Mouse (Mus musculus): ENCODE measurements at regions not wholly inside any gene's neighbourhood (a gene's known extent, or its start where the extent isn't known, plus 50 kb on each side); places are given as distances from the start of the nearest gene placed in this dataset.

DNA sequence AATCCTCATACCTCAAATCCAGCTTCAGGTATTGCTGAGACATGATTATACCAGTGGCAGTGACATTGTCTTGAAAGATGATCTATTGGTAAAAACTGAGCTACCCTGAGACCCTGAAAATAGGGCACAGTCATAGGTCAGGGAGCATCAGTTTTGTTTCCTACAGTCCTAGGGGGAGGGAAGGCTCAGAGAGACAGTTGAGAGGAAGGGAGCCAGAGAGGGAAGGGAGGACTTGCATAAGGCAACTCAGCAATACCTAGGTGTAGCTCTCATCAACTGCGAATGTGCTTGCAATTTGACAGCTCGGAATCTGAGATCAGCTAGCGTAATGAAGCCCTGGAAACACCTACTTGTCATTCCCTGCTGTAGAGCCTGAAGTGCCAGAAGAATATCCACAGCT, 334.4 kb upstream of the Cxxc4 start:
- 90% methylated on average over 3 of the region's 3 CpGs for WGBS
- no peak overlapping the region for H3K4me3 ChIP-seq (ENCODE audit: low read depth, low read length)

DNA sequence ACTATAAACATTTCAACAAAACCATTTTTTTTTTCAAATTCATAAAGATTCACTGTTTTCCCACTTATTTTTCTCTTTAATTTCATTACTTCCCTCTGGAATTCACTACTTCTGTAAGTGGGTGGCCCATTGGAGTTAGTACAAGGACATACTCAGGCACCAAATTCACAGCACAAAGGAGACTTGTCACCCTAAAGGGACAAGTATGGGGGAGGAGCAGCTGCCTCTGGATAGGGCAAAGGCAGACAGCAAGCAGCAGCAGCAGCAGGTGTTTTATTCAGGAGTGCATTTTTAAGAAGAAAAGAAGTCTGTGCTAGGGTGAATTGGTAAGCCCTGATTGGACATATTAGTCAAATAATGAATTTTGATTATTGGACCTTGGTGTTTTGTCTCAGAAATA, 314.1 kb upstream of the Cxxc4 start:
- Histone ChIP-seq H3K9ac (ENCODE audit: low read length) (no peak overlapping the region), H3K36me3 (ENCODE audit: control insufficient read depth, insufficient read depth, low read length) (no peaks in the 10 kb centered on the region), H3K27ac (ENCODE audit: low read depth, low read length) (no peak overlapping the region), H3K27me3 (ENCODE audit: control insufficient read depth, insufficient read depth, low read length) (no peaks in the 10 kb centered on the region), H3K4me2 (ENCODE audit: low read depth) (no peak overlapping the region), H3K4me3 (ENCODE audit: low read depth, low read length) (no peak overlapping the region), H3K9me3 (ENCODE audit: control insufficient read depth, low read length) (no peaks in the 10 kb centered on the region), H3K4me1 (ENCODE audit: control insufficient read depth, insufficient read depth, low read length) (no peaks in the 10 kb centered on the region)
- DNase-seq (ENCODE audit: low spot score) (no peak), ATAC-seq (ENCODE audit: insufficient read depth, low FRiP score, low TSS enrichment) (no peak)

More for the DNA sequence above, 334.4 kb upstream of the Cxxc4 start:
- Histone ChIP-seq H3K4me2 (ENCODE audit: low read depth) (no peak overlapping the region), H3K9me3 (ENCODE audit: control insufficient read depth, low read length) (no peaks in the 10 kb centered on the region), H3K36me3 (ENCODE audit: control insufficient read depth, insufficient read depth, low read length) (no peaks in the 10 kb centered on the region), H3K9ac (ENCODE audit: low read length) (no peak overlapping the region), H3K4me1 (ENCODE audit: control insufficient read depth, insufficient read depth, low read length) (no peaks in the 10 kb centered on the region), H3K27me3 (ENCODE audit: control insufficient read depth, insufficient read depth, low read length) (no peaks in the 10 kb centered on the region), H3K27ac (ENCODE audit: low read depth, low read length) (no peak overlapping the region)
- ATAC-seq (ENCODE audit: insufficient read depth, low FRiP score, low TSS enrichment) (no peak), DNase-seq (ENCODE audit: low spot score) (no peak)

DNA sequence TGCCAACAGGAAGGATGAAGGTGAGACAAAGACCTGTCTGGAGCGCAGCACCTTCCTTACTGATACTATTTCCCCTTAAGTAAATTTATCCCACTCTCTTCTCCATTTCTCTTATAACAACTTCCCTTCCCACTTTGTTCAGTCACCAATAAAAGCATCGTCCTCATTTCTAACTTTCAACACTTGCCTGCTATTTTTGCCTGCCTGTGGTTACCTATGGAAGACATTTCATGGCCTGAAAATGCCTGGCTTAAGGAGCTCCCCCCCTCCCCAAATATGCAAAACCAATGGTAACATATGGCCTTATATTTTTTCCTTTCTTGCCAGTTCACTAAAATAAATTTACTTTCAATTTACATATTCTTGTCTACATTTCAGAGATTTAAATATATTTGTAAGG, 271.0 kb upstream of the Cxxc4 start:
- no peak overlapping the region for H3K9ac ChIP-seq (ENCODE audit: low read length)
- H3K36me3 ChIP-seq (ENCODE audit: control insufficient read depth, insufficient read depth, low read length): no peaks in the 10 kb centered on the region
- no peak for ATAC-seq (ENCODE audit: insufficient read depth, low FRiP score, low TSS enrichment)
- H3K27ac ChIP-seq (ENCODE audit: low read depth, low read length): no peak overlapping the region
- DNase-seq (ENCODE audit: low spot score): no peak
- no peak overlapping the region for H3K4me2 ChIP-seq (ENCODE audit: low read depth)
- H3K9me3 ChIP-seq (ENCODE audit: control insufficient read depth, low read length): no peaks in the 10 kb centered on the region
- H3K4me3 ChIP-seq (ENCODE audit: low read depth, low read length): no peak overlapping the region
- WGBS: 82% methylated on average over 2 of the region's 2 CpGs
- H3K27me3 ChIP-seq (ENCODE audit: control insufficient read depth, insufficient read depth, low read length): no peaks in the 10 kb centered on the region
- H3K4me1 ChIP-seq (ENCODE audit: control insufficient read depth, insufficient read depth, low read length): no peaks in the 10 kb centered on the region

DNA sequence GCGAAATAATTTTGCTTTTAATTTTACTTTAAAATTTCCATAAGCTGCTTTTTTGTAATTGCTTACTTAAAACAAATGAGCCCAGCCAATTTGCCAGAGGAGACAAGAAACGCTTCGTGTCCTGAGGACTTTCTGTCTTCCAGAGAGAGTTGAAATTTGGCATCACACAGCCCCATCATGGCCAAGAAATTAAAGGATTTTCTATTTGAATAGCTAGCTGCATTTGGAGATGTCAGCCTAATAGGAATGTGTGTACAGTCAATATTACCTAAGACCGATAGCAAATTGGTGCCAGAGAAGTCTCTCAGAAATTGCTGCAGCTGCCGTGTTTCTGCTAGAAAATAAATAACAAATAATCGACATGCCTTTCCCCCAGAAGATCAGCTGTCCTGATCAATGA, 268.1 kb upstream of the Cxxc4 start:
- 89% methylated on average over 6 of the region's 6 CpGs for WGBS
- no peak for DNase-seq (ENCODE audit: low spot score)
- H3K9me3 ChIP-seq (ENCODE audit: control insufficient read depth, low read length): no peaks in the 10 kb centered on the region
- no peaks in the 10 kb centered on the region for H3K4me1 ChIP-seq (ENCODE audit: control insufficient read depth, insufficient read depth, low read length)
- H3K27ac ChIP-seq (ENCODE audit: low read depth, low read length): no peak overlapping the region
- no peak overlapping the region for H3K4me2 ChIP-seq (ENCODE audit: low read depth)
- no peak overlapping the region for H3K9ac ChIP-seq (ENCODE audit: low read length)
- ATAC-seq (ENCODE audit: insufficient read depth, low FRiP score, low TSS enrichment): no peak
- no peak overlapping the region for H3K4me3 ChIP-seq (ENCODE audit: low read depth, low read length)
- no peaks in the 10 kb centered on the region for H3K36me3 ChIP-seq (ENCODE audit: control insufficient read depth, insufficient read depth, low read length)
- H3K27me3 ChIP-seq (ENCODE audit: control insufficient read depth, insufficient read depth, low read length): no peaks in the 10 kb centered on the region

DNA sequence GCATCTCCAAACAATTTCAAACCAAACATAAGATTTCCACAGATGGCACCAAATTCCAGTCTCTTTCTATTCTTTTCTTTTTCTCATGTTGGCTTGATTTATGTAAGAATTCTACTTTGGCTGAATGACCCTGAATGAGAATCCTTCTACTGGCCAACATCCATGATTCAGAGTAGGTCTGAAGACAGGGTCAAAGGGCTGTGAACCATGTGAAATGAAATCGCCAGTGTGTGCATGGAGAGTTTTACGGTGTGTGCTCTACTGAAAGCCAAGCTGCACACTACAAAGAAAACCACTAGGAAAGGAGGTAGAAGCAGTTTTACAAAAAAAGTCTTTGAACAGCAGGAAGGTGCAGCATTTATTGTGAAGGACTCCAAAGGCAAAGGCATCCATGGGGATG, 263.5 kb upstream of the Cxxc4 start:
- no peaks in the 10 kb centered on the region for H3K9me3 ChIP-seq (ENCODE audit: control insufficient read depth, low read length)
- no peak overlapping the region for H3K9ac ChIP-seq (ENCODE audit: low read length)
- H3K4me2 ChIP-seq (ENCODE audit: low read depth): no peak overlapping the region
- no peaks in the 10 kb centered on the region for H3K27me3 ChIP-seq (ENCODE audit: control insufficient read depth, insufficient read depth, low read length)
- no peak overlapping the region for H3K4me3 ChIP-seq (ENCODE audit: low read depth, low read length)
- DNase-seq (ENCODE audit: low spot score): no peak
- no peaks in the 10 kb centered on the region for H3K4me1 ChIP-seq (ENCODE audit: control insufficient read depth, insufficient read depth, low read length)
- no peak for ATAC-seq (ENCODE audit: insufficient read depth, low FRiP score, low TSS enrichment)
- H3K36me3 ChIP-seq (ENCODE audit: control insufficient read depth, insufficient read depth, low read length): no peaks in the 10 kb centered on the region
- 34% methylated on average over 2 of the region's 2 CpGs for WGBS
- H3K27ac ChIP-seq (ENCODE audit: low read depth, low read length): no peak overlapping the region

DNA sequence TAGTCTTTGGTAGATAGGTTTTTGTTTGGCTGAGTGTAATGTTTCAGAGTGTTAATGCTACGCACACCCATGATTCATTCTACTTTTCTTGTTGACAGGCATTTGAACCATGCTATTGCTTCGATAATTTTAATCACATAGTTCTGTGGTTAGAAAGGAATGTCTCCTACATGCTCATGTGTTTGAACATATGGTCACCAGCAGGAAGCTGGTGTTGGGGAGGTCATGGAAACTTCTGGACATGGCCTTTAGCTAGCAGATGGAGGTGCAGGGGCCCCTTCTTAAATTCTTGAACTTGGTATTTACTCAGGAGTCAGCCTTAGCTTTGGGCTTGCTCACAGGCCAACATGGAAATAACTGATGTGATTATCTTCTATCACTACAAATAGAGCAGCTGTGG, 248.6 kb upstream of the Cxxc4 start:
- Histone ChIP-seq H3K27ac (ENCODE audit: low read depth, low read length) (no peak overlapping the region), H3K4me1 (ENCODE audit: control insufficient read depth, insufficient read depth, low read length) (no peaks in the 10 kb centered on the region), H3K36me3 (ENCODE audit: control insufficient read depth, insufficient read depth, low read length) (no peaks in the 10 kb centered on the region), H3K9me3 (ENCODE audit: control insufficient read depth, low read length) (no peaks in the 10 kb centered on the region), H3K4me2 (ENCODE audit: low read depth) (no peak overlapping the region), H3K9ac (ENCODE audit: low read length) (no peak overlapping the region), H3K4me3 (ENCODE audit: low read depth, low read length) (no peak overlapping the region), H3K27me3 (ENCODE audit: control insufficient read depth, insufficient read depth, low read length) (no peaks in the 10 kb centered on the region)
- 79% methylated on average over 2 of the region's 2 CpGs for WGBS
- DNase-seq (ENCODE audit: low spot score): no peak
- ATAC-seq (ENCODE audit: insufficient read depth, low FRiP score, low TSS enrichment): no peak

DNA sequence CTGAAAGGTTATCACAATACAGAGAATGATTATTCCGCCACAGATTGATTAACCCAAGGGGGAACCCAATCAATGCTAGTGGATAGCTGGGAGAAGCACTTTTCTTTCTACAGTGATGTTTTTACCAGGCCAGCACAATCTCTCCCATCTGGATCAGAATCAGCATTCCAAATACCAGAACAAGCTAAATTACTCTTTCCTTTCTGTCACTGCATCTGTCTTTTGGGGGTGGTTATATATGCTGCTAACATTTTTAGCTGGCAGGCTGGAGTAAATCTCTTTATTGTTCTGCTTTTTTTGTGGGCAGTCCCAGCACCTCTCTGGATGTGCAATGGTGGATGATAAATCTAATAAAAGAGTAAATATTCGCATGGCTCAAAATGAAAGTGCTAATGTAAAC, 242.3 kb upstream of the Cxxc4 start:
- 91% methylated on average over 2 of the region's 2 CpGs for WGBS
- Histone ChIP-seq H3K27ac (ENCODE audit: low read depth, low read length) (no peak overlapping the region), H3K27me3 (ENCODE audit: control insufficient read depth, insufficient read depth, low read length) (no peaks in the 10 kb centered on the region), H3K4me1 (ENCODE audit: control insufficient read depth, insufficient read depth, low read length) (no peaks in the 10 kb centered on the region), H3K36me3 (ENCODE audit: control insufficient read depth, insufficient read depth, low read length) (no peaks in the 10 kb centered on the region), H3K4me2 (ENCODE audit: low read depth) (no peak overlapping the region), H3K4me3 (ENCODE audit: low read depth, low read length) (no peak overlapping the region), H3K9ac (ENCODE audit: low read length) (no peak overlapping the region), H3K9me3 (ENCODE audit: control insufficient read depth, low read length) (no peaks in the 10 kb centered on the region)
- ATAC-seq (ENCODE audit: insufficient read depth, low FRiP score, low TSS enrichment) (no peak), DNase-seq (ENCODE audit: low spot score) (no peak)

DNA sequence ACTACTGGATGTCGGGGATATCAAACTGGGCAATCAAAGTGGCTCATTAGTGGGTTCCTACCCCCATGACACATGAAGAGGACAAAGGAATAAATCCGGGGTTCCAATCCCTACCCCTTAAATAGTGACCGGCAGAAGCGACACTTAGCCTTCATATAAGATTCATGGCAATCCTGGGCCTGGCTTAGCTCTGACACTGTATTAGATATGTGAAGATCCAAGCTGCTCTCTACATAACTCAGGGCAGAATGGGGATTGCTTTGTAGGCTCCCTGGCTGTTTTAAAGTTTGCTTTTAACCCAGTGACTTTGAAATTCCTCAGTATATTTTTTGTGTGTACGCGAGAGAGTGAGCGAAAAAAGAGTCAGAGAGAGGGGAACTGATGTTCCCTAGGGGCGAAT, 236.3 kb upstream of the Cxxc4 start:
- 88% methylated on average over 8 of the region's 8 CpGs for WGBS
- H3K9ac ChIP-seq (ENCODE audit: low read length): no peak overlapping the region
- DNase-seq (ENCODE audit: low spot score) (no peak), ATAC-seq (ENCODE audit: insufficient read depth, low FRiP score, low TSS enrichment) (no peak)
- no peak overlapping the region for H3K27ac ChIP-seq (ENCODE audit: low read depth, low read length)
- H3K4me3 ChIP-seq (ENCODE audit: low read depth, low read length): no peak overlapping the region
- H3K27me3 ChIP-seq (ENCODE audit: control insufficient read depth, insufficient read depth, low read length): no peaks in the 10 kb centered on the region
- H3K36me3 ChIP-seq (ENCODE audit: control insufficient read depth, insufficient read depth, low read length): no peaks in the 10 kb centered on the region
- H3K4me2 ChIP-seq (ENCODE audit: low read depth): no peak overlapping the region
- H3K4me1 ChIP-seq (ENCODE audit: control insufficient read depth, insufficient read depth, low read length): no peaks in the 10 kb centered on the region
- H3K9me3 ChIP-seq (ENCODE audit: control insufficient read depth, low read length): no peaks in the 10 kb centered on the region

DNA sequence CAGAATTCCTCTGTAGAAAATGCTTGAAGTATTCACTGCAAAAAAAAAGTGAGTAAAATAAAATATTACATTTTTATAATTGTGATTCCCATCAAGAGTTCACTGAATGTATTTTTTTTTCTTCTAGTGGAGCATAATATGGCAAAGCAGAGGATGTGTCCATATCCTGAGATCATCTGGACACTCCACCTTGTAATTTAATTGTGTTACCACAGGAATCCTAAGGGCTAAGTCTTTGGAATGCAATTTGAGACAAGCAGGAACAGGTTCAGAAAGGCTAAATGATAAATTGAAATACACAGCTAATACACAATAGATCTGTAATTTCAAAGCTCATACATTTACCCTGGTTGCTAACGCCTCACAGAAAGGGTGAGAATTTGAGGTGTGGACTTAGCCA, 235.7 kb upstream of the Cxxc4 start:
- Histone ChIP-seq H3K9me3 (ENCODE audit: control insufficient read depth, low read length) (no peaks in the 10 kb centered on the region), H3K27ac (ENCODE audit: low read depth, low read length) (no peak overlapping the region), H3K27me3 (ENCODE audit: control insufficient read depth, insufficient read depth, low read length) (no peaks in the 10 kb centered on the region), H3K4me1 (ENCODE audit: control insufficient read depth, insufficient read depth, low read length) (no peaks in the 10 kb centered on the region), H3K4me3 (ENCODE audit: low read depth, low read length) (no peak overlapping the region), H3K36me3 (ENCODE audit: control insufficient read depth, insufficient read depth, low read length) (no peaks in the 10 kb centered on the region), H3K4me2 (ENCODE audit: low read depth) (no peak overlapping the region), H3K9ac (ENCODE audit: low read length) (no peak overlapping the region)
- WGBS: 81% methylated on average over 1 of the region's 1 CpGs
- DNase-seq (ENCODE audit: low spot score) (no peak), ATAC-seq (ENCODE audit: insufficient read depth, low FRiP score, low TSS enrichment) (no peak)
